Mouse (Mus musculus): ENCODE data around the gene Sestd1. TPM values are rescaled to one million over a fixed set of nuclear protein-coding genes. Genes with fewer than 3 reads are reported as not detected.

The Sestd1 gene
- total RNA-seq, 2 experiments from 2014 or later, result 38.6 to 38.9 TPM

- no peak for DNase-seq
These were observed 10.3 kb downstream of the Sestd1 start for GRCm38 (mm10) chr2:77270136-77270535.

GRCm38 (mm10) chr2:77268612-77269239 is 11.7 kb downstream of the Sestd1 start:
- DNase-seq, result no peak

GRCm38 (mm10) chr2:77266931-77267330 is 13.5 kb downstream of the Sestd1 start:
- DNase-seq, result no peak

GRCm38 (mm10) chr2:77266011-77266410 is 14.4 kb downstream of the Sestd1 start:
- DNase-seq, result no peak

- DNase-seq, result no peak
These were observed 15.1 kb downstream of the Sestd1 start for GRCm38 (mm10) chr2:77265301-77265700.

GRCm38 (mm10) chr2:77264550-77264949 is 15.8 kb downstream of the Sestd1 start:
- DNase-seq, result no peak

- no peak for DNase-seq
These were observed 16.6 kb downstream of the Sestd1 start for GRCm38 (mm10) chr2:77263477-77264435.

- DNase-seq, result no peak
These were observed 20.3 kb downstream of the Sestd1 start for GRCm38 (mm10) chr2:77260134-77260533.

- no peak for DNase-seq
These were observed 27.2 kb downstream of the Sestd1 start for GRCm38 (mm10) chr2:77253227-77253626.

GRCm38 (mm10) chr2:77251736-77252135 is 28.7 kb downstream of the Sestd1 start:
- no peak for DNase-seq

GRCm38 (mm10) chr2:77249771-77250681 is 30.4 kb downstream of the Sestd1 start:
- DNase-seq, result no peak

- no peak for DNase-seq
These were observed 32.0 kb downstream of the Sestd1 start for GRCm38 (mm10) chr2:77248416-77248815.

- no peak for DNase-seq
These were observed 33.1 kb downstream of the Sestd1 start for GRCm38 (mm10) chr2:77247200-77247830.

- DNase-seq, result no peak
These were observed 34.6 kb downstream of the Sestd1 start for GRCm38 (mm10) chr2:77245806-77246205.

GRCm38 (mm10) chr2:77242248-77242647 is 38.1 kb downstream of the Sestd1 start:
- DNase-seq, result no peak

GRCm38 (mm10) chr2:77238607-77239006 is 41.8 kb downstream of the Sestd1 start:
- no peak for DNase-seq

- no peak for DNase-seq
These were observed 42.3 kb downstream of the Sestd1 start for GRCm38 (mm10) chr2:77238046-77238445.

- no peak for DNase-seq
These were observed 43.5 kb downstream of the Sestd1 start for GRCm38 (mm10) chr2:77236860-77237259.

- no peak for DNase-seq
These were observed 44.5 kb downstream of the Sestd1 start for GRCm38 (mm10) chr2:77235896-77236295.

GRCm38 (mm10) chr2:77232604-77233003 is 47.8 kb downstream of the Sestd1 start:
- no peak for DNase-seq

GRCm38 (mm10) chr2:77220960-77221359 is 59.4 kb downstream of the Sestd1 start:
- DNase-seq, result peak in 1 of 2 experiments; percentile 46

GRCm38 (mm10) chr2:77212885-77213284 is 67.5 kb downstream of the Sestd1 start:
- no peak for DNase-seq

Measured in layer of hippocampus, postnatal 36 days (tissue).